Mouse (Mus musculus) liver, adult (tissue): ENCODE measurements around the gene Xlr3c.
A peak's percentile ranks its signal among the peaks of the same experiment; 100 is the strongest.
"Not testable (repeated sequence)": the region's sequence is repeated elsewhere in the genome, so short reads cannot be mapped to it uniquely, and the experiment has no call there.

Experiments
- GATA4 ChIP-seq: IDR thresholded peaks from 2 replicates; pipeline ENCODE4 v1.6.1; 2014; ENCODE audit warnings: mild to moderate bottlenecking, low read length; ENCODE audit not compliant: insufficient replicate concordance

Gene Xlr3c

GRCm38 (mm10) chrX:73265270-73265669 is at the start of gene Xlr3c:
Gene Xlr3c (minus strand): TSS chrX:73265390.
- TF ChIP-seq GATA4 = not testable (repeated sequence)

GRCm38 (mm10) chrX:73312522-73312921 is 47.3 kb upstream of the Xlr3c start:
- no peak for TF ChIP-seq GATA4

- not testable (repeated sequence) for TF ChIP-seq GATA4
Observed at GRCm38 (mm10) chrX:73292876-73293275, 27.7 kb upstream of the Xlr3c start, which contains the start of the genes Xlr5a and Xlr5c. Gene Xlr5a (minus strand): TSS chrX:73292976. Gene Xlr5c (minus strand): TSS chrX:73292976.

GRCm38 (mm10) chrX:73242821-73243325 is 22.3 kb downstream of the Xlr3c start, which contains the start of gene Xlr4c:
Gene Xlr4c (minus strand): TSS chrX:73243130.
- TF ChIP-seq GATA4 = not testable (repeated sequence)

GRCm38 (mm10) chrX:73229288-73229687 is 35.9 kb downstream of the Xlr3c start:
- TF ChIP-seq GATA4 = no peak

- TF ChIP-seq GATA4 = no peak
Observed at GRCm38 (mm10) chrX:73228606-73229214, 36.5 kb downstream of the Xlr3c start.

- TF ChIP-seq GATA4 = peak; percentile 8; the same call in 1 of the 2 replicates
Observed at GRCm38 (mm10) chrX:73227914-73228605, 37.1 kb downstream of the Xlr3c start, which contains the start of gene F8a. Gene F8a (plus strand): TSS chrX:73228291.

- TF ChIP-seq GATA4 = no peak
Observed at GRCm38 (mm10) chrX:73225365-73225764, 39.8 kb downstream of the Xlr3c start.

GRCm38 (mm10) chrX:73213819-73214564 is 51.2 kb downstream of the Xlr3c start, which contains the start of gene Xlr4b:
Gene Xlr4b (plus strand): TSS chrX:73214333.
- not testable (repeated sequence) for TF ChIP-seq GATA4
